ENCODE assay signal across 9 mouse cellular contexts in the genomic region with DNA sequence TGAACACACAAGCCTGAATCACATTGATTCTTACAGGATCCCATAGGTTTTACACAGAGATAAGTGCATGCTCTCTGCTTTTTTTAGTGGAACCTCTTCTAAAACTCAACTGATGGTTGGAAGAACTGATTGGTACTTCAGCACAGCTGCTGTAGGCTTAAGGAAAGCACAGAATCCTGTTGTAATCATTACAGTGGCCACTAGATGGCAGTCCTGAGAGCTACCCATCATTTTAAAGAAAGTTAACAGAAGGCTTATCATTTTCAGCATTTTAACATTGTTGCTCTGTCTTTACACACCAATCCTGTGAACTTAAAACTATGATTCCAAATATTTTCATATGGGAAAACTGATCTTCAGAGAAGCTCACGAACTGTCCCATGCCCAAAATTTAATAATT.
DNase-seq lines count a peak whose midpoint lies in the region; ATAC-seq and TF ChIP-seq lines count a peak whose summit lies in the region.
"Had no signal": no experiment of that assay in that cellular context is flagged by ENCODE, and none has a peak within 500 bp of the region (broad histone marks: within the 10 kb centered on the region; RNA-seq: fewer than 3 reads in every experiment).

No protein-coding gene starts in this region.

- peak; percentile 64 for TF ChIP-seq CTCF in heart, postnatal 0 days (IDR thresholded peaks at IDR 0.05; ENCODE audit: low read depth)
- TF ChIP-seq CTCF in layer of hippocampus, adult 2 months (conservative IDR thresholded peaks at IDR 0.05), result peak; percentile 98

- no peak overlapping the region for H3K4me2 ChIP-seq in heart, postnatal 0 days (ENCODE audit: low read depth, low read length)
- H3K4me2 ChIP-seq: limb, embryonic 13.5 days had no signal

- no peaks in the 10 kb centered on the region for H3K4me1 ChIP-seq in heart, postnatal 0 days (ENCODE audit: control insufficient read depth, insufficient read depth)
- H3K4me1 ChIP-seq: limb, embryonic 13.5 days had no signal

- no peak overlapping the region for H3K27ac ChIP-seq in heart, postnatal 0 days (ENCODE audit: low read depth)
- H3K27ac ChIP-seq in layer of hippocampus, adult 2 months, result no peak overlapping the region
- H3K27ac ChIP-seq: limb, embryonic 13.5 days had no signal

- no peak overlapping the region for H3K9ac ChIP-seq in heart, postnatal 0 days (replicated peaks; ENCODE audit: low read depth, low read length)
- H3K9ac ChIP-seq: limb, embryonic 13.5 days had no signal

- H3K9me3 ChIP-seq in heart, postnatal 0 days (replicated peaks; ENCODE audit: control insufficient read depth, low read length), result no peaks in the 10 kb centered on the region
- H3K9me3 ChIP-seq: limb, embryonic 13.5 days had no signal

- WGBS in heart, postnatal 0 days, result 34% methylated on average over 1 of the region's 1 CpGs

- TF ChIP-seq EP300 in heart, postnatal 0 days (IDR thresholded peaks at IDR 0.05; ENCODE audit: low read depth), result no peak

- no peaks in the 10 kb centered on the region for H3K36me3 ChIP-seq in heart, postnatal 0 days (replicated peaks; ENCODE audit: control insufficient read depth, insufficient read depth, low read length)
- H3K36me3 ChIP-seq: limb, embryonic 13.5 days had no signal

- no peak for DNase-seq in heart, postnatal 0 days (ENCODE audit: low spot score)
- DNase-seq in heart, adult 11 months, result no peak
- DNase-seq in B cell, adult 2 months, result peak; percentile 11 to 18
- peak; percentile 5 for DNase-seq in adrenal gland, adult 8-10 months
- peak; percentile 36 for DNase-seq in embryo, embryonic 11.5 days (ENCODE audit: low read depth, low spot score)
- peak; percentile 84 to 88 for DNase-seq in layer of hippocampus, adult 2 months (ENCODE audit: low spot score in 2 of 2)

- no peak for ATAC-seq in heart, postnatal 0 days (ENCODE audit: insufficient read depth, low read depth)
- peak; percentile 80 for ATAC-seq in megakaryocyte progenitor cell, adult 5-6 weeks (replicated peaks; ENCODE audit: poor library complexity)
- no peak for ATAC-seq in erythroid progenitor cell, adult 5-6 weeks (replicated peaks; ENCODE audit: low FRiP score, poor library complexity, severe bottlenecking)

- no peak overlapping the region for H3K4me3 ChIP-seq in heart, postnatal 0 days (ENCODE audit: low read depth, low read length)
- H3K4me3 ChIP-seq in layer of hippocampus, adult 2 months, result no peak overlapping the region
- H3K4me3 ChIP-seq: limb, embryonic 13.5 days had no signal

- no peaks in the 10 kb centered on the region for H3K27me3 ChIP-seq in heart, postnatal 0 days (ENCODE audit: control insufficient read depth, insufficient read depth, low read length)
- H3K27me3 ChIP-seq: limb, embryonic 13.5 days had no signal

Comparison
In these comparisons a context has a peak if more than half of its experiments do, and no peak if none do; other contexts are left out.
1. DNase-seq: peak in B cell, adult 2 months (2 of 2), adrenal gland, adult 8-10 months (single experiment), embryo, embryonic 11.5 days (single experiment) and layer of hippocampus, adult 2 months (2 of 2); none in heart, postnatal 0 days (single experiment) and heart, adult 11 months (single experiment).